Mouse (Mus musculus) MEL (cell line): ENCODE data around the gene Cog3. TPM values are rescaled to one million over a fixed set of nuclear protein-coding genes. Genes with fewer than 3 reads are reported as not detected.

Experiments
- DNase-seq: peaks from one replicate; pipeline ENCODE4 v3.0.0; 2011; ENCODE audit warnings: low read depth, low spot score
- H3K27ac ChIP-seq: 2 replicates; pipeline ENCODE4 v1.5.1; 2012; ENCODE audit warnings: low read depth, mild to moderate bottlenecking, control low read depth, low read length, moderate library complexity; ENCODE audit not compliant: control insufficient read depth
- H3K27me3 ChIP-seq, 2 experiments: fragments of 150-350 bp in 1 of 2; sonication (generic) in 1 of 2; 2 replicates each; pipeline ENCODE4 v1.6.1; 2012; ENCODE audit warnings: low read length in 2 of 2, mild to moderate bottlenecking in 2 of 2, improper control_type of control experiment in 1 of 2, moderate library complexity in 1 of 2; ENCODE audit not compliant: insufficient read depth in 2 of 2, control insufficient read depth in 1 of 2
- H3K36me3 ChIP-seq, 2 experiments: 2 replicates each; pipeline ENCODE4 v1.6.1; 2012 to 2014; ENCODE audit warnings: low read length in 2 of 2, improper control_type of control experiment in 1 of 2, inconsistent platforms in 1 of 2, mild to moderate bottlenecking in 1 of 2; ENCODE audit not compliant: insufficient read depth in 2 of 2, control insufficient read depth in 1 of 2
- H3K4me1 ChIP-seq, 2 experiments: fragments of 150-350 bp in 1 of 2; sonication (generic) in 1 of 2; 2 replicates each; pipeline ENCODE4 v1.6.1; 2012; ENCODE audit warnings: low read length in 2 of 2, improper control_type of control experiment in 1 of 2, mild to moderate bottlenecking in 1 of 2; ENCODE audit not compliant: insufficient read depth in 2 of 2, control insufficient read depth in 1 of 2
- H3K4me3 ChIP-seq, 2 experiments: fragments of 150-350 bp in 1 of 2; sonication (generic) in 1 of 2; 2 replicates each; pipeline ENCODE4 v1.5.1; 2012; ENCODE audit warnings: low read depth in 2 of 2, low read length in 2 of 2, mild to moderate bottlenecking in 2 of 2, moderate library complexity in 2 of 2, control low read depth in 1 of 2, improper control_type of control experiment in 1 of 2; ENCODE audit not compliant: control insufficient read depth in 1 of 2, insufficient read depth in 1 of 2
- H3K79me2 ChIP-seq: 2 replicates; pipeline ENCODE4 v1.6.1; 2012; ENCODE audit warnings: mild to moderate bottlenecking, low read length, moderate library complexity; ENCODE audit not compliant: control insufficient read depth, poor library complexity, insufficient read depth
- H3K9ac ChIP-seq: 2 replicates; pipeline ENCODE4 v1.6.1; 2012; ENCODE audit warnings: low read depth, mild to moderate bottlenecking, control low read depth, low read length, moderate library complexity; ENCODE audit not compliant: control insufficient read depth, poor library complexity, severe bottlenecking
- H3K9me3 ChIP-seq: fragments of 150-350 bp; sonication (generic); replicated peaks from 2 replicates; pipeline ENCODE4 v1.6.1; 2012; ENCODE audit warnings: mild to moderate bottlenecking, low read length, improper control_type of control experiment, moderate library complexity; ENCODE audit not compliant: insufficient read depth
- CHD1 ChIP-seq: IDR thresholded peaks from 2 replicates; pipeline ENCODE4 v1.6.1; 2012; ENCODE audit warnings: low read depth, mild to moderate bottlenecking, inconsistent platforms, low read length, improper control_type of control experiment
- CHD2 ChIP-seq: IDR thresholded peaks from 2 replicates; pipeline ENCODE4 v1.6.1; 2011; ENCODE audit warnings: low read length, improper control_type of control experiment
- E2F4 ChIP-seq: IDR thresholded peaks from 2 replicates; pipeline ENCODE4 v1.6.1; 2011; ENCODE audit warnings: low read depth, low read length, improper control_type of control experiment, borderline replicate concordance
- EP300 ChIP-seq, 2 experiments: IDR thresholded peaks; 2 replicates each; pipeline ENCODE4 v1.6.1; 2011; ENCODE audit warnings: improper control_type of control experiment in 2 of 2, low read length in 2 of 2, low read depth in 1 of 2, mild to moderate bottlenecking in 1 of 2
- GABPA ChIP-seq: IDR thresholded peaks from 2 replicates; pipeline ENCODE4 v1.6.1; 2012; ENCODE audit warnings: low read depth, mild to moderate bottlenecking, inconsistent platforms, low read length, improper control_type of control experiment, moderate library complexity
- KAT2A ChIP-seq: conservative IDR thresholded peaks from 2 replicates; pipeline ENCODE4 v1.6.1; 2012; ENCODE audit warnings: low read depth, low read length, improper control_type of control experiment, inconsistent platforms
- MAX ChIP-seq: IDR thresholded peaks from 2 replicates; pipeline ENCODE4 v1.6.1; 2011; ENCODE audit warnings: low read length, improper control_type of control experiment
- MAZ ChIP-seq: IDR thresholded peaks from 2 replicates; pipeline ENCODE4 v1.6.1; 2012; ENCODE audit warnings: low read depth, mild to moderate bottlenecking, inconsistent platforms, low read length, improper control_type of control experiment
- MEF2A ChIP-seq: IDR thresholded peaks from 2 replicates; pipeline ENCODE4 v1.6.1; 2014; ENCODE audit warnings: low read depth, mild to moderate bottlenecking, inconsistent platforms, low read length, improper control_type of control experiment; ENCODE audit not compliant: poor library complexity, insufficient replicate concordance, severe bottlenecking; ENCODE audit errors: extremely low read depth
- MXI1 ChIP-seq: IDR thresholded peaks from 2 replicates; pipeline ENCODE4 v1.6.1; 2011; ENCODE audit warnings: mild to moderate bottlenecking, low read depth, low read length, improper control_type of control experiment
- MYC ChIP-seq: IDR thresholded peaks from 2 replicates; pipeline ENCODE4 v1.6.1; 2011; ENCODE audit warnings: low read depth, mild to moderate bottlenecking, low read length, improper control_type of control experiment, moderate library complexity
- NELFE ChIP-seq: IDR thresholded peaks from 2 replicates; pipeline ENCODE4 v1.6.1; 2011; ENCODE audit warnings: low read depth, low read length, improper control_type of control experiment
- NRF1 ChIP-seq: IDR thresholded peaks from 2 replicates; pipeline ENCODE4 v1.6.1; 2014; ENCODE audit warnings: low read depth, mild to moderate bottlenecking, inconsistent platforms, low read length, improper control_type of control experiment, moderate library complexity; ENCODE audit not compliant: poor library complexity, insufficient read depth, severe bottlenecking
- POLR2A ChIP-seq, 2 experiments: IDR thresholded peaks; 2 replicates each; pipeline ENCODE4 v1.6.1; 2011 to 2012; ENCODE audit warnings: low read length in 2 of 2, mild to moderate bottlenecking in 2 of 2, control low read depth in 1 of 2, improper control_type of control experiment in 1 of 2, low read depth in 1 of 2, moderate library complexity in 1 of 2; ENCODE audit not compliant: control insufficient read depth in 1 of 2, insufficient read depth in 1 of 2, poor library complexity in 1 of 2
- POLR2AphosphoS5 ChIP-seq: IDR thresholded peaks from 2 replicates; pipeline ENCODE4 v1.6.1; 2012; ENCODE audit warnings: low read depth, borderline replicate concordance, mild to moderate bottlenecking, inconsistent platforms, low read length, moderate library complexity, mixed read lengths
- RAD21 ChIP-seq: IDR thresholded peaks from 2 replicates; pipeline ENCODE4 v1.6.1; 2011; ENCODE audit warnings: mild to moderate bottlenecking, low read depth, low read length, improper control_type of control experiment
- SIN3A ChIP-seq: IDR thresholded peaks from 2 replicates; pipeline ENCODE4 v1.6.1; 2012; ENCODE audit warnings: low read length, improper control_type of control experiment, inconsistent platforms
- UBTF ChIP-seq: IDR thresholded peaks from 2 replicates; pipeline ENCODE4 v1.6.1; 2012; ENCODE audit warnings: low read depth, mild to moderate bottlenecking, inconsistent platforms, low read length, improper control_type of control experiment, moderate library complexity, borderline replicate concordance; ENCODE audit not compliant: insufficient read depth
- USF1 ChIP-seq: IDR thresholded peaks from 2 replicates; pipeline ENCODE4 v1.6.1; 2014; ENCODE audit warnings: low read depth, mild to moderate bottlenecking, inconsistent platforms, low read length, improper control_type of control experiment, moderate library complexity
- ZNF384 ChIP-seq: IDR thresholded peaks from 2 replicates; pipeline ENCODE4 v1.6.1; 2012; ENCODE audit warnings: low read depth, mild to moderate bottlenecking, inconsistent platforms, low read length, improper control_type of control experiment
- polyA plus RNA-seq, 2 experiments: library from polyadenylated mRNA; stranded (reverse) in 1 of 2; unstranded in 1 of 2; fragments of >175 nt in 1 of 2; fragments of >200 nt in 1 of 2; gene quantifications; 2 replicates each; pipeline versions ENCODE4 v1.2.1 to v1.2.4; 2012; ENCODE audit warnings: low replicate concordance in 2 of 2, low read depth in 1 of 2; ENCODE audit not compliant: insufficient read length in 2 of 2, insufficient read depth in 1 of 2, missing spikeins in 1 of 2
- total RNA-seq: library from RNA; depleted of rRNA; stranded (reverse); fragments of 300-350 nt; gene quantifications from 2 replicates; pipeline ENCODE4 v1.2.3, GENCODE M21; 2012

Cog3 gene
- total and polyA plus RNA-seq, 3 experiments = 15.3 to 46.1 (median 16.7) TPM

DNA sequence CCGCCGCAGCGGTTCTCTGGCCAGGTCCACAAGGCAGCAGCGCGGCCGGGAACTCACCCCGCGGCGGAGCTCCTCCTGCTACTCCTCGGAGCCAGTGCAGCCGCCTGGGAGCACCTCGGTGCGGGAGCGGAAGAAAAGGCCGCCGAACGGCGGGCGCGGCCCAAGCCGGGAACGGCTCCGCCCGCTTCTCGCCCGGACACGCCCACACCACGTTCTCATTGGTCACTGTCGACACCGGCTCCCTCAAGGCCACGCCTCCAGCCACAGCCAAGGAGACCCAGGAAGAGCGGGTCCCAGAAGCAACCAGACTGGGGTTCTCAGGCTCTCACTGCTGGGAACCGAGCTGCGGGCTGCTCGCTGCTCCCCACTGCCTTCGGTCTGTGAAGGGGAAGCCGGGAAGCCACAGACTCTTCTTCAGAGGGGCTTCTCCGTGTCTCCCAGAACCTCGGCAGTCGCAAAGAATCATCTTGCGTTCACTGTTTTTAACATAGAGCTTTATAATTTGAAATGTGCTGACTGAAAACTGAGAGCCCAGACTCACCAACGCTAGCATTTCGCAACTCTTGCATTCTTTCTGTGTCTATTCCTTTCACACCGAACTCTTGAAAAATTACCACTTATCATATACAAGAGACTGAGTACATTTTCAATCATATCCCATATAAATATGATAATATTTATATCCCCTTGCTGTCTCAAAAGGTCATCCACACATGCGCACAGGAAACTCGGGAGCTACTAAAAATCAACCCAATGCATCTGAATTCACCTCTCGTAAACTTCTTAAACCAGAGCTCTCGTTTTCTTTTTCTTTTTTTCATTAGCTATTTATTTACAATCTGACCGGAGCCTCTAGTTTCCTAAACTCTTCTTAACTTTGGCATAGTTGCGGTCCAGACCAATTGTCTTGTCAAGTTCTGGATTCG lies 32.8 kb upstream of the Cog3 start, which contains the start of gene Slc25a30 (continued):
- no peak for TF ChIP-seq MEF2A
- peak; percentile 84 for TF ChIP-seq SIN3A
- no peak for TF ChIP-seq RAD21
- 0 out of 2 replicates have a peak, but pooled peaks have one; percentile 31 for TF ChIP-seq MAZ
- peak; percentile 90 to 96 for TF ChIP-seq POLR2A (IDR thresholded peaks at IDR 0.05; ENCODE audit: control insufficient read depth in 1 of 2, insufficient read depth in 1 of 2, low read depth in 1 of 2, low read length in 2 of 2, poor library complexity in 1 of 2)
- peak; percentile 39; the same call in 1 of the 2 replicates for TF ChIP-seq USF1
- peak; percentile 66 for TF ChIP-seq NRF1
- TF ChIP-seq ZNF384 = no peak
- TF ChIP-seq E2F4 = no peak
- TF ChIP-seq GABPA = no peak
- TF ChIP-seq CHD2 = no peak
- peak; percentile 96 for TF ChIP-seq NELFE
- peak; percentile 42; the same call in 1 of the 2 replicates for TF ChIP-seq POLR2AphosphoS5
- TF ChIP-seq UBTF = peak; percentile 78; the same call in 1 of the 2 replicates
- TF ChIP-seq, all 39 proteins: peak for 19

DNA sequence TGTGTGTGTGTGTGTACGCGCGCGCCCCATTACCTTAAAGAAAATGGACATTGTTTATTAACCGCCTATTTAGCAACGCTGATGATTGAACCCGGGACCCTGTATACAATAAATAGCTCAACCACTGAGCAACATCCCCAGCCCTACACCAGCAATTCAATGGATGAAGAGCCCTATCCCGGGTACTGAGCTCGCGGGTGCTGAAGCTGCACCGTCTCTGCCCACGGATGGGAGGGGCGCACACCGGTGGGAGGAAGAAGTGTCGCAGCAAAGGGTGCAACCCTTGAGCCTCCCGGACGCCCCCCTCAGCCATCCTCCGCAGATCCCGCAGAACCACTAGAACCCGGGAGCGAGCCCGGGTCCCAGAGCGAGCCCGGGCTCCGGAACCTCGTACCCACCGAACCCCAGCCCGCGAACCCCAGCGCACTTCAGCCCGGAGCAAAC lies 32.1 kb upstream of the Cog3 start:
- Histone ChIP-seq H3K27me3 (no peaks in the 10 kb centered on the region), H3K27ac (peak overlapping the region; percentile 67), H3K9ac (peak overlapping the region; percentile 91), H3K36me3 (peaks cover 6 to 18% of the 10 kb centered on the region in 2 experiments), H3K4me3 (peak overlapping the region; percentile 77 to 78), H3K4me1 (peaks cover 6% of the 10 kb centered on the region in 2 experiments), H3K79me2 (peaks cover 8% of the 10 kb centered on the region), H3K9me3 (no peaks in the 10 kb centered on the region)
- peak; percentile 81 for DNase-seq
- TF ChIP-seq MXI1 (peak; percentile 48), KAT2A (no peak), MYC (no peak), EP300 (IDR thresholded peaks at IDR 0.05; ENCODE audit: low read depth in 1 of 2, low read length in 2 of 2) (0 out of 4 replicates have a peak, but pooled peaks of 1 of the 2 experiments have one; percentile 10), MAX (no peak), SIN3A (peak; percentile 14; the same call in 1 of the 2 replicates), CHD1 (peak; percentile 74; the same call in 1 of the 2 replicates)
